Mouse (Mus musculus) kidney, postnatal 0 days (tissue): ENCODE measurements around the gene Ptger2. TPM values are rescaled to one million over a fixed set of nuclear protein-coding genes. Genes with fewer than 3 reads are reported as not detected.
A peak's percentile ranks its signal among the peaks of the same experiment; 100 is the strongest.
"Not testable (repeated sequence)": the region's sequence is repeated elsewhere in the genome, so short reads cannot be mapped to it uniquely, and the experiment has no call there.

ENCODE experiments used
- ATAC-seq: fragments of 200-750 bp; cut with Nextera tagmentation; replicated peaks from 2 replicates; pipeline ENCODE4 v1.8.0; 2017; ENCODE audit warnings: low read depth, moderate number of reproducible peaks, moderate TSS enrichment, moderate library complexity; ENCODE audit not compliant: low FRiP score
- DNase-seq: peaks from one replicate; pipeline ENCODE4 v3.0.0-alpha.2; 2016; ENCODE audit warnings: low spot score
- H3K27ac ChIP-seq: fragments of 300-500 bp; sonication (generic); 2 replicates; pipeline ENCODE4 v1.5.1; 2014; ENCODE audit warnings: mild to moderate bottlenecking
- H3K27me3 ChIP-seq: fragments of 300-500 bp; sonication (generic); 2 replicates; pipeline ENCODE4 v1.6.1; 2014; ENCODE audit warnings: low read length, mixed read lengths; ENCODE audit not compliant: insufficient read depth
- H3K36me3 ChIP-seq: fragments of 300-500 bp; sonication (generic); 2 replicates; pipeline ENCODE4 v1.6.1; 2014; ENCODE audit warnings: low read length, mixed read lengths; ENCODE audit not compliant: insufficient read depth
- H3K4me1 ChIP-seq: fragments of 300-500 bp; sonication (generic); replicated peaks from 2 replicates; pipeline ENCODE4 v1.6.1; 2014; ENCODE audit warnings: antibody characterized with exemption, low read length, mixed read lengths; ENCODE audit not compliant: insufficient read depth
- H3K4me2 ChIP-seq: fragments of 300-500 bp; sonication (generic); 2 replicates; pipeline ENCODE4 v1.6.1; 2014; ENCODE audit warnings: mild to moderate bottlenecking, low read length, moderate library complexity, mixed read lengths
- H3K4me3 ChIP-seq: fragments of 300-500 bp; sonication (generic); replicated peaks from 2 replicates; pipeline ENCODE4 v1.5.1; 2014; ENCODE audit warnings: low read depth, low read length
- H3K9ac ChIP-seq: fragments of 300-500 bp; sonication (generic); 2 replicates; pipeline ENCODE4 v1.6.1; 2014; ENCODE audit warnings: low read depth, low read length
- H3K9me3 ChIP-seq: fragments of 300-500 bp; sonication (generic); replicated peaks from 2 replicates; pipeline ENCODE4 v1.6.1; 2016; ENCODE audit warnings: low read length, inconsistent platforms, mixed read lengths
- CTCF ChIP-seq: IDR thresholded peaks from 2 replicates; pipeline ENCODE4 v1.5.1; 2016; ENCODE audit warnings: antibody characterized with exemption, low read depth, mild to moderate bottlenecking, moderate library complexity
- WGBS: fragments of 180-500 bp; shearing (Covaris S2); extraction: QIAGEN DNeasy Blood & Tissue Kit; methylation state at CpG from one replicate; pipeline ENCODE4 v1.1.7; 2014; 5-methylcytosine and 5-hydroxymethylcytosine counted together
- polyA plus RNA-seq: library from polyadenylated mRNA; unstranded; fragments of >200 nt; fragmentation: Nextera tagmentation; extraction: Ambion mirVana; gene quantifications from 2 replicates; pipeline ENCODE4 v1.2.1, GENCODE M21; 2015

Gene Ptger2
- polyA plus RNA-seq = 1.1 and 1.2 TPM in 2 replicates

GRCm38 (mm10) chr14:44987674-44988355 lies at the start of gene Ptger2:
Gene Ptger2, plus strand, starts transcription at chr14:44988195.
- H3K36me3 ChIP-seq, ATAC-seq, H3K27ac ChIP-seq, H3K9me3 ChIP-seq, H3K27me3 ChIP-seq, DNase-seq: not testable (repeated sequence)
- peaks cover 15% of the 10 kb centered on the region for H3K4me1 ChIP-seq
- H3K4me2 ChIP-seq = peak within 1 kb of the TSS; percentile 84
- H3K4me3 ChIP-seq = peak within 1 kb of the TSS; percentile 46
- WGBS = 47% methylated on average over 5 of the region's 6 CpGs
- H3K9ac ChIP-seq = peak within 1 kb of the TSS; percentile 27; the same call in 1 of the 2 replicates

GRCm38 (mm10) chr14:44960746-44961145 lies 27.2 kb upstream of the Ptger2 start:
- no peak overlapping the region for H3K4me3 ChIP-seq
- ATAC-seq (no peak), DNase-seq (no peak)
- no peak for TF ChIP-seq CTCF
- H3K27ac ChIP-seq = no peak overlapping the region
- no peak overlapping the region for H3K9ac ChIP-seq
- WGBS = 74% methylated on average over 1 of the region's 1 CpGs
- H3K27me3 ChIP-seq = no peaks in the 10 kb centered on the region
- no peaks in the 10 kb centered on the region for H3K36me3 ChIP-seq
- no peaks in the 10 kb centered on the region for H3K4me1 ChIP-seq
- no peak overlapping the region for H3K4me2 ChIP-seq
- no peaks in the 10 kb centered on the region for H3K9me3 ChIP-seq

- peak; percentile 65 for TF ChIP-seq CTCF
- not testable (repeated sequence) for H3K9ac ChIP-seq, H3K4me2 ChIP-seq, H3K9me3 ChIP-seq, H3K4me1 ChIP-seq, H3K27ac ChIP-seq, DNase-seq, H3K27me3 ChIP-seq, H3K4me3 ChIP-seq, H3K36me3 ChIP-seq
- WGBS = 5% methylated on average over 4 of the region's 4 CpGs
- peak; percentile 21; the same call in 1 of the 2 replicates for ATAC-seq
Observed at GRCm38 (mm10) chr14:44977278-44977677, 10.7 kb upstream of the Ptger2 start.

GRCm38 (mm10) chr14:44979887-44980286 lies 8.1 kb upstream of the Ptger2 start:
- peak; percentile 66 for DNase-seq
- H3K27ac ChIP-seq = no peak overlapping the region
- no peaks in the 10 kb centered on the region for H3K4me1 ChIP-seq
- no peak overlapping the region for H3K4me3 ChIP-seq
- peak; percentile 71 for TF ChIP-seq CTCF
- H3K4me2 ChIP-seq = no peak overlapping the region
- H3K27me3 ChIP-seq = no peaks in the 10 kb centered on the region
- no peaks in the 10 kb centered on the region for H3K9me3 ChIP-seq
- H3K36me3 ChIP-seq = no peaks in the 10 kb centered on the region
- ATAC-seq = 0 out of 2 replicates have a peak, but pooled peaks have one; percentile 36
- WGBS = 34% methylated on average over 3 of the region's 3 CpGs
- no peak overlapping the region for H3K9ac ChIP-seq

GRCm38 (mm10) chr14:44981490-44981889 lies 6.5 kb upstream of the Ptger2 start:
- H3K9ac ChIP-seq = no peak overlapping the region
- H3K27me3 ChIP-seq = no peaks in the 10 kb centered on the region
- no peaks in the 10 kb centered on the region for H3K36me3 ChIP-seq
- no peaks in the 10 kb centered on the region for H3K4me1 ChIP-seq
- DNase-seq (peak; percentile 85), ATAC-seq (no peak)
- no peak overlapping the region for H3K4me2 ChIP-seq
- WGBS = 4% methylated on average over 4 of the region's 4 CpGs
- no peaks in the 10 kb centered on the region for H3K9me3 ChIP-seq
- no peak overlapping the region for H3K4me3 ChIP-seq
- H3K27ac ChIP-seq = no peak overlapping the region
- TF ChIP-seq CTCF = peak; percentile 71

GRCm38 (mm10) chr14:44984106-44984505 lies 3.9 kb upstream of the Ptger2 start:
- H3K9me3 ChIP-seq = no peaks in the 10 kb centered on the region
- no peak for ATAC-seq

More at GRCm38 (mm10) chr14:44984106-44984505, 3.9 kb upstream of the Ptger2 start:
- H3K4me2 ChIP-seq = no peak overlapping the region
- peaks cover 9% of the 10 kb centered on the region for H3K4me1 ChIP-seq
- 46% methylated on average over 9 of the region's 9 CpGs for WGBS
- no peak for DNase-seq
- H3K27ac ChIP-seq = no peak overlapping the region
- H3K9ac ChIP-seq = no peak overlapping the region
- no peak overlapping the region for H3K4me3 ChIP-seq
- no peak for TF ChIP-seq CTCF
- no peaks in the 10 kb centered on the region for H3K27me3 ChIP-seq
- H3K36me3 ChIP-seq = no peaks in the 10 kb centered on the region
